Mouse (Mus musculus) cortical plate, adult 2 months (tissue): ENCODE data around the gene Gngt1. TPM values are rescaled to one million over a fixed set of nuclear protein-coding genes. Genes with fewer than 3 reads are reported as not detected.

Experiments
- H3K27ac ChIP-seq: fragments of 200-500 bp; 2 replicates; pipeline ENCODE4 v1.5.1; 2012; ENCODE audit warnings: low read length, control low read depth, inconsistent platforms; ENCODE audit not compliant: insufficient read depth
- H3K4me1 ChIP-seq: fragments of 200-500 bp; 2 replicates; pipeline ENCODE4 v1.6.1; 2011; ENCODE audit warnings: low read length; ENCODE audit not compliant: control insufficient read depth, insufficient read depth
- H3K4me3 ChIP-seq: fragments of 200-500 bp; 2 replicates; pipeline ENCODE4 v1.5.1; 2011; ENCODE audit warnings: mild to moderate bottlenecking, low read length, control low read depth; ENCODE audit not compliant: insufficient read depth
- CTCF ChIP-seq: fragments of 200-500 bp; IDR thresholded peaks from 2 replicates; pipeline ENCODE4 v1.5.1; 2011; ENCODE audit warnings: mild to moderate bottlenecking, control low read depth, low read length; ENCODE audit not compliant: insufficient read depth; ENCODE audit errors: extremely low read depth
- POLR2A ChIP-seq: fragments of 200-500 bp; IDR thresholded peaks from 2 replicates; pipeline ENCODE4 v1.6.1; 2011; ENCODE audit warnings: mild to moderate bottlenecking, low read length, control low read depth; ENCODE audit not compliant: insufficient read depth; ENCODE audit errors: extremely low read depth
- polyA plus RNA-seq: library from polyadenylated mRNA; depleted of rRNA; stranded (reverse); fragments of >200 nt; gene quantifications from 2 replicates; pipeline ENCODE4 v1.2.3, GENCODE M21; 2012; rRNA removed

Gene Gngt1
- not detected in 2 replicates for polyA plus RNA-seq

GRCm38 (mm10) chr6:3993492-3993891 is at the start of gene Gngt1:
Gngt1 (plus strand) TSS chr6:3993792.
- Histone ChIP-seq H3K27ac (no peak within 1 kb of the TSS), H3K4me1 (no peaks in the 10 kb centered on the region), H3K4me3 (no peak within 1 kb of the TSS)
- no peak for TF ChIP-seq POLR2A
- TF ChIP-seq CTCF, result no peak

DNA sequence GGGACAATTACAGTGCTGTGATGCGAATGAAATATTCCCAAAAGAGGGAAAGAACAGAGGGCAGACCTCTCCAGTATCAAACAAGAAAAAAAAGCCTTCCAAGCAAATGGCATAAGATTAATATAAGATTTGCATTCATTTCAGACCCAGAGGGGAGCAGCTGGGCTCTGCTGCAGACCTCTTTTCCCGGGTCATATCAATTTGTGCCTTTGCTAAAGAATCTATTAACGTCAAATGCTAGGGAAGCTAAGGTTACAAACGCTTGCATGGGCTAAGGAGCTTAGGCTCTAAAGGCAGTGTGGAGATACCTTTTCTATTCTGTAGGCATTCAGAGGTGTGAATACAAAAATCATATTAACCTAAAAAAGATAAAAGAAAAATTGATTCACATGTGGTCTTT is 38.6 kb upstream of the Gngt1 start:
- Histone ChIP-seq H3K4me3 (no peak overlapping the region), H3K27ac (no peak overlapping the region), H3K4me1 (no peaks in the 10 kb centered on the region)
- TF ChIP-seq CTCF (no peak), POLR2A (no peak)

DNA sequence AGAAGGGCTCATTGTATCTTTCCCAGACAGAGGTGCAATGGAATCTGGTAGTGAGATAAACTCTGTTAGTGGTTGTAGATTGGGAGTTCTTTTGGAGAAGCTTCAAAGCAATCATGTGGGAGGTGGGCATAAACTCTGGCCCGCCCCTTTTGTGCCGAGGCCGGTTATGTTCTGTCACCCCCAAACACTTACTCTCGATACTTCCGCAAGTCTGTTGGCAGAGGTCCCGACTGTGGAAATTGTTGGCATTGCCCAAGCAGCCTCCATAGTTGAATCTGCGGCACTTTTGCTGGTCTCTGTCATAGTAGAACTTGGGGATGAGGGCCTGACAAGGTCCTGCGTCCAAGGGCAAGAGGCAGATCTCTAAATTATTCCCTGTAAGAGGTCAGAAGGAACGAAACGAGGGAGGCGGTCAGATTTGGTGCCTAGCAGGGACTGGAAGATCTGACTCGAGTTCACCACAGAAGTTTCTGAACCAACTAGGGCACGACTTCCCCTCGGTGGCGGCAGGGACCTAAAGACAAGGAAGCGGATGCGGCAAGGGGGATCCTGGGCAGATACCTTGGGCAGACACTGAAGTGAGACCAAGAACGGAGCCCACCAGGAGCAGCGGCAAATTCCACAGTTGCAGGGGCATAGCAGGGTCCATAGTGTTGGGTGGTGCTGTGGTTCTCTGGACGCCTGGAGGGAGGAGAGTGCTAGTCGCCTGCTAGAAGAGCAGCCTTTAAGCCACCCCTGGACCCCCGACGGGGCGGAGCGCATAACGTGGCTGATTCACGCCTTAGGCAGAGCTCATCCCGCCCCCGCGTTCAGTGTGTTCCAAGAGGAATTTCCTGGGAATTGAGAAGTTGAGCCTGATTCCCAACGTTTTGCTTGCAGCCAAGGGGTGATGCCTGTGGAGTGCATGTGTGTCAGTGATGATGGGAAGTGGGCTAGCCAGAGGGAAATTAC is 25.6 kb upstream of the Gngt1 start:
- no peak overlapping the region for H3K4me3 ChIP-seq
- H3K27ac ChIP-seq, result no peak overlapping the region
- no peak for TF ChIP-seq POLR2A
- TF ChIP-seq CTCF, result no peak
- H3K4me1 ChIP-seq, result no peaks in the 10 kb centered on the region

DNA sequence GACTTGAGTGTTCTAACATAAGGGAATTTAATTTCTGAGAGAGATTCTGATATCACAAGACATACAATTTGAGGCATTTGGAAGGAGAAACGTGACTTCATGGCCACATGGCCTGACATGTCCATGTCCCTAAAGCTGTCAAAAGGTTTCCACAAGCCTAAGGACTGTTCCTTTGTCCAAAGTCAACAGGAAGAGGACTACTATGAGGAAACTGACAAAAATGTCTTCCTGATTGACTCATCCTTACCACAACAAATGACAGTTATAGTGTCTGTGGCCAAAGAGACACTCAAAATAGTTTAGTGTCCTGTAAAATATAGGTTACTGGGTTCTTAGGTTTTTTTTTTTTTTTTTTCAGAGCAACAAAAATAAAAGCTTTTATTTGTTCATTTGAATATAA is 19.9 kb upstream of the Gngt1 start:
- no peak overlapping the region for H3K4me3 ChIP-seq
- no peak overlapping the region for H3K27ac ChIP-seq
- H3K4me1 ChIP-seq, result no peaks in the 10 kb centered on the region
- TF ChIP-seq POLR2A, result no peak
- TF ChIP-seq CTCF, result no peak

- TF ChIP-seq CTCF, result no peak
- no peak for TF ChIP-seq POLR2A
- Histone ChIP-seq H3K4me1 (no peaks in the 10 kb centered on the region), H3K27ac (no peak overlapping the region), H3K4me3 (no peak overlapping the region)
Observed at GRCm38 (mm10) chr6:3982661-3983284, 10.8 kb upstream of the Gngt1 start.

- no peaks in the 10 kb centered on the region for H3K4me1 ChIP-seq
- H3K27ac ChIP-seq, result no peak within 1 kb of the TSS
- TF ChIP-seq CTCF, result no peak
- no peak for TF ChIP-seq POLR2A
- no peak within 1 kb of the TSS for H3K4me3 ChIP-seq
Observed at GRCm38 (mm10) chr6:3988750-3989149, 4.8 kb upstream of the Gngt1 start, which contains the start of gene Tfpi2. Tfpi2 (minus strand) TSS chr6:3988919.

DNA sequence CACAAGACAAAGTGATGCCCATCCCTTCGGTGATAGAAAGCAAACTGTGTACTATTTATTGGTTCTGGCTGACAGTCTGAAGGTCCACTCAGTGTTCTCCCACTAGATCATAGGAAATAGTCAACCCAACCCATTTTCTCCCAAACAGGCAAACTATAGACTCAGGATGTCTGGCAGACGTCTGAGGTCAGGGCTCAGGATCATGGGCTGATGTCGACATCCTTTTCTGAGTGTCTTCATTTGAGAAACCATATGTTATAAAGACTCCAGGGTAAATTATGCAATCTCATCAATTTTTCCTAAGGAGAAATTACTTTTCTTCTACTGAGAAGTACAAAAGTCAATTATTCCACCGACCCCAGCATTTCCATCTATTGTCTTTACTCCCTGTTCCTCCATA is 4.5 kb downstream of the Gngt1 start:
- H3K27ac ChIP-seq, result no peak overlapping the region
- TF ChIP-seq CTCF, result no peak
- TF ChIP-seq POLR2A, result no peak
- H3K4me3 ChIP-seq, result no peak overlapping the region

GRCm38 (mm10) chr6:3999296-3999695 is 5.7 kb downstream of the Gngt1 start:
- Histone ChIP-seq H3K4me1 (no peaks in the 10 kb centered on the region), H3K4me3 (no peak overlapping the region), H3K27ac (no peak overlapping the region)
- TF ChIP-seq CTCF, result no peak
- no peak for TF ChIP-seq POLR2A

More for the DNA sequence above, 4.5 kb downstream of the Gngt1 start:
- H3K4me1 ChIP-seq, result no peaks in the 10 kb centered on the region

- Histone ChIP-seq H3K4me3 (no peak overlapping the region), H3K4me1 (no peaks in the 10 kb centered on the region), H3K27ac (no peak overlapping the region; the same call in 1 of the 2 replicates)
- TF ChIP-seq POLR2A, result no peak
- no peak for TF ChIP-seq CTCF
Observed at GRCm38 (mm10) chr6:4000716-4001115, 7.1 kb downstream of the Gngt1 start.
